In the genomic region with DNA sequence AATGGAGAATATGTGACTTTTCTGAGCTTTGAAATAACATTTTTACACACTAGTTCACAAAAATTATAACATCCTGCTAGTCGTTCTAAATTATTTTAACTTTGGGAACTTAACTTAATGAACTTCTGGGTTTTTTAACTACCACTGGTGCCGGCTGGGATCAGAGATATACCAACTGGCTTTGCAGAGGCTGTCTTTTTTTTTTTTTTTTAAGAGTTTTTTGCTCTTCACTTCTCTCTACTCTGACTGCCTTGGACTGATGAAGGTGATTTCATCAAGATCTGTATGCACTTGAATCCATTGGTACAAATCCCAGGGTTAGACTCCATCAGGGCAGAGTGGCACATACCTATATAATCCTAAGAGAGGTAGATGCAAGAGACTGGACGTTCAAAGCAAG, we compare ENCODE assay signal across 23 mouse cellular contexts. TPM values are rescaled to one million over a fixed set of nuclear protein-coding genes. Genes with fewer than 3 reads are reported as not detected.
DNase-seq lines count a peak whose midpoint lies in the region; ATAC-seq and TF ChIP-seq lines count a peak whose summit lies in the region.
"Had no signal": no experiment of that assay in that cellular context is flagged by ENCODE, and none has a peak within 500 bp of the region (broad histone marks: within the 10 kb centered on the region; RNA-seq: fewer than 3 reads in every experiment).

No protein-coding gene starts in this region.

- TF ChIP-seq CTCF in intestine, postnatal 0 days (IDR thresholded peaks at IDR 0.05; ENCODE audit: low read depth), result no peak
- TF ChIP-seq CTCF in CH12.LX (conservative IDR thresholded peaks at IDR 0.05 in 1 of 2, IDR thresholded peaks at IDR 0.05 in 1 of 2; ENCODE audit: low read depth in 2 of 2, low read length in 2 of 2) (no peak), MEL (IDR thresholded peaks at IDR 0.05 in 2 of 3, conservative IDR thresholded peaks at IDR 0.05 in 1 of 3; ENCODE audit: control insufficient read depth in 1 of 3, insufficient read depth in 1 of 3, low read depth in 2 of 3, low read length in 3 of 3, poor library complexity in 1 of 3, severe bottlenecking in 1 of 3) (no peak)

- no peak for TF ChIP-seq RAD21 in CH12.LX (IDR thresholded peaks at IDR 0.05; ENCODE audit: low read depth, low read length)
- TF ChIP-seq RAD21 in MEL (IDR thresholded peaks at IDR 0.05; ENCODE audit: low read depth, low read length), result no peak

- no peaks in the 10 kb centered on the region for H3K9me3 ChIP-seq in intestine, embryonic 14.5 days (ENCODE audit: control insufficient read depth, low read length)
- no peaks in the 10 kb centered on the region for H3K9me3 ChIP-seq in intestine, postnatal 0 days (ENCODE audit: control insufficient read depth)
- H3K9me3 ChIP-seq in CH12.LX (replicated peaks; ENCODE audit: low read length) (no peaks in the 10 kb centered on the region), MEL (replicated peaks; ENCODE audit: insufficient read depth, low read length) (no peaks in the 10 kb centered on the region)
- H3K9me3 ChIP-seq: embryonic facial prominence, embryonic 13.5 days; embryonic facial prominence, embryonic 15.5 days; forebrain, embryonic 10.5 days; forebrain, embryonic 12.5 days; G1E had no signal

- peaks cover 73% of the 10 kb centered on the region for H3K79me2 ChIP-seq in CH12.LX (replicated peaks; ENCODE audit: control insufficient read depth, extremely low read depth, insufficient read depth, poor library complexity, severe bottlenecking)
- H3K79me2 ChIP-seq in MEL (ENCODE audit: control insufficient read depth, insufficient read depth, low read length, poor library complexity), result peaks cover 75% of the 10 kb centered on the region

- H3K4me1 ChIP-seq in intestine, embryonic 14.5 days (replicated peaks; ENCODE audit: control insufficient read depth, insufficient read depth, low read length), result no peaks in the 10 kb centered on the region
- no peaks in the 10 kb centered on the region for H3K4me1 ChIP-seq in intestine, postnatal 0 days (replicated peaks; ENCODE audit: control insufficient read depth, insufficient read depth, low read length)
- H3K4me1 ChIP-seq in CH12.LX (ENCODE audit: control insufficient read depth in 1 of 2, insufficient read depth in 2 of 2) (peaks cover 14 to 76% of the 10 kb centered on the region in 2 experiments), MEL (ENCODE audit: control insufficient read depth in 1 of 2, insufficient read depth in 2 of 2, low read length in 2 of 2) (peaks cover 42 to 52% of the 10 kb centered on the region in 2 experiments)
- H3K4me1 ChIP-seq: embryonic facial prominence, embryonic 13.5 days; embryonic facial prominence, embryonic 15.5 days; forebrain, embryonic 10.5 days had no signal

- dilution Hi-C loops in CH12.LX (cut with MboI; ENCODE audit: extremely low pct_ligation_motif_present, extremely low pct_unique_long_range_greater_than_20kb, low sequenced_read_pairs), result no loop called here

- H3K27me3 ChIP-seq in intestine, embryonic 14.5 days (replicated peaks; ENCODE audit: control insufficient read depth, insufficient read depth, low read length), result no peaks in the 10 kb centered on the region
- H3K27me3 ChIP-seq in intestine, postnatal 0 days (replicated peaks; ENCODE audit: control insufficient read depth, insufficient read depth, low read length), result no peaks in the 10 kb centered on the region
- H3K27me3 ChIP-seq in CH12.LX (replicated peaks), result no peaks in the 10 kb centered on the region
- no peaks in the 10 kb centered on the region for H3K27me3 ChIP-seq in MEL (ENCODE audit: control insufficient read depth in 1 of 2, insufficient read depth in 2 of 2, low read length in 2 of 2)
- H3K27me3 ChIP-seq: embryonic facial prominence, embryonic 13.5 days; embryonic facial prominence, embryonic 15.5 days; forebrain, embryonic 12.5 days had no signal

- H3K9ac ChIP-seq in intestine, embryonic 14.5 days (ENCODE audit: low read length), result no peak overlapping the region
- no peak overlapping the region for H3K9ac ChIP-seq in intestine, postnatal 0 days (ENCODE audit: low read depth, low read length)
- H3K9ac ChIP-seq in CH12.LX (ENCODE audit: insufficient read depth, low read depth) (peak overlapping the region; percentile 43; the same call in 1 of the 2 replicates), MEL (ENCODE audit: control insufficient read depth, low read depth, low read length, poor library complexity, severe bottlenecking) (no peak overlapping the region; the same call in 1 of the 2 replicates)
- H3K9ac ChIP-seq: embryonic facial prominence, embryonic 13.5 days; embryonic facial prominence, embryonic 15.5 days; forebrain, embryonic 12.5 days had no signal

- in situ Hi-C loops in CH12.LX (cut with MboI; ENCODE audit: low pct_ligation_motif_present, low pct_unique_long_range_greater_than_20kb, low sequenced_read_pairs), result no loop called here

- no peak overlapping the region for H3K4me2 ChIP-seq in intestine, embryonic 14.5 days (ENCODE audit: low read length)
- no peak overlapping the region for H3K4me2 ChIP-seq in intestine, postnatal 0 days (replicated peaks; ENCODE audit: low read depth)
- peak overlapping the region; percentile 49 for H3K4me2 ChIP-seq in CH12.LX (ENCODE audit: insufficient read depth, low read depth, poor library complexity, severe bottlenecking)
- H3K4me2 ChIP-seq: embryonic facial prominence, embryonic 13.5 days; embryonic facial prominence, embryonic 15.5 days; forebrain, embryonic 12.5 days had no signal

- H3K4me3 ChIP-seq in intestine, embryonic 14.5 days (ENCODE audit: low read depth, low read length), result no peak overlapping the region
- H3K4me3 ChIP-seq in intestine, postnatal 0 days (ENCODE audit: low read depth, low read length), result no peak overlapping the region
- H3K4me3 ChIP-seq in CH12.LX (replicated peaks in 1 of 3; ENCODE audit: low read depth in 2 of 3, low read length in 2 of 3, poor library complexity in 1 of 3), result no peak overlapping the region
- H3K4me3 ChIP-seq in MEL (ENCODE audit: control insufficient read depth in 1 of 2, insufficient read depth in 1 of 2, low read depth in 2 of 2, low read length in 2 of 2), result no peak overlapping the region
- H3K4me3 ChIP-seq: embryonic facial prominence, embryonic 13.5 days; embryonic facial prominence, embryonic 15.5 days; erythroblast, embryonic 14.5 days; forebrain, embryonic 10.5 days; forebrain, embryonic 12.5 days had no signal

- TF ChIP-seq POLR2A in CH12.LX (IDR thresholded peaks at IDR 0.05; ENCODE audit: low read depth, low read length), result no peak
- TF ChIP-seq POLR2A in MEL (IDR thresholded peaks at IDR 0.05; ENCODE audit: control insufficient read depth in 1 of 2, insufficient read depth in 1 of 2, low read depth in 1 of 2, low read length in 2 of 2, poor library complexity in 1 of 2), result no peak

- TF ChIP-seq EP300 in CH12.LX (IDR thresholded peaks at IDR 0.05; ENCODE audit: low read length), result no peak
- TF ChIP-seq EP300 in MEL (IDR thresholded peaks at IDR 0.05; ENCODE audit: low read depth in 1 of 2, low read length in 2 of 2), result peak in 1 of 2 experiments; percentile 67; a peak in 2 of 4 replicates

- peaks cover 4% of the 10 kb centered on the region; the same call in 1 of the 2 replicates for H3K36me3 ChIP-seq in intestine, embryonic 14.5 days (ENCODE audit: control insufficient read depth, insufficient read depth, low read length)
- no peaks in the 10 kb centered on the region for H3K36me3 ChIP-seq in intestine, postnatal 0 days (ENCODE audit: control insufficient read depth, insufficient read depth)
- H3K36me3 ChIP-seq in CH12.LX (replicated peaks in 1 of 2; ENCODE audit: control insufficient read depth in 1 of 2, insufficient read depth in 1 of 2, low read length in 1 of 2) (peaks cover 0 to 12% of the 10 kb centered on the region in 2 experiments), MEL (ENCODE audit: control insufficient read depth in 1 of 2, insufficient read depth in 2 of 2, low read length in 2 of 2) (peaks cover 32 to 80% of the 10 kb centered on the region in 2 experiments)
- H3K36me3 ChIP-seq: embryonic facial prominence, embryonic 13.5 days; embryonic facial prominence, embryonic 15.5 days; forebrain, embryonic 10.5 days; forebrain, embryonic 12.5 days had no signal

- ATAC-seq in intestine, embryonic 14.5 days (replicated peaks; ENCODE audit: low FRiP score, low TSS enrichment, low read depth), result no peak
- ATAC-seq in intestine, postnatal 0 days, result no peak
- ATAC-seq: forebrain, embryonic 14.5 days; forebrain, embryonic 16.5 days had no signal

- 85% methylated on average over 3 of the region's 3 CpGs for whole genome bisulfite sequencing in intestine, embryonic 14.5 days
- 86% methylated on average over 3 of the region's 3 CpGs for WGBS in intestine, postnatal 0 days

- peak; percentile 38 for DNase-seq in intestine, embryonic 14.5 days (ENCODE audit: low spot score)
- no peak for DNase-seq in CH12.LX (ENCODE audit: extremely low read depth)
- DNase-seq in MEL (ENCODE audit: low read depth, low spot score), result no peak
- DNase-seq in layer of hippocampus, adult 11-12 months (ENCODE audit: low spot score), result no peak
- DNase-seq: adrenal gland, adult 2 months; adrenal gland, postnatal 10 days; adrenal gland, postnatal 25 days; cerebellum, adult 11 months; cerebellum, adult 18-20 months; cerebellum, adult 8-10 months; cerebellum, adult 9-11 months; cerebellum, postnatal 14 days; cerebellum, postnatal 36 days; embryo, embryonic 11 days had no signal

- H3K27ac ChIP-seq in intestine, embryonic 14.5 days (ENCODE audit: low read depth), result no peak overlapping the region
- no peak overlapping the region for H3K27ac ChIP-seq in intestine, postnatal 0 days (ENCODE audit: low read depth, low read length)
- H3K27ac ChIP-seq in CH12.LX (ENCODE audit: insufficient read depth, low read depth) (no peak overlapping the region), MEL (ENCODE audit: control insufficient read depth, low read depth, low read length) (peak overlapping the region; percentile 70)
- H3K27ac ChIP-seq: embryonic facial prominence, embryonic 13.5 days; embryonic facial prominence, embryonic 15.5 days; forebrain, embryonic 10.5 days; forebrain, embryonic 12.5 days had no signal

TF ChIP-seq in CH12.LX, 34 proteins besides CTCF, POLR2A, EP300 and RAD21:
- TF ChIP-seq ZNF384 (IDR thresholded peaks at IDR 0.05; ENCODE audit: low read depth, low read length) (peak; percentile 21; the same call in 1 of the 2 replicates), USF1 (IDR thresholded peaks at IDR 0.05; ENCODE audit: low read depth, low read length) (no peak)

TF ChIP-seq in MEL, 35 proteins besides CTCF, POLR2A, EP300 and RAD21 (continues in another document):
- no peak for TF ChIP-seq NELFE (IDR thresholded peaks at IDR 0.05; ENCODE audit: low read depth, low read length)
- no peak for TF ChIP-seq BHLHE40 (IDR thresholded peaks at IDR 0.05; ENCODE audit: borderline replicate concordance, low read depth, low read length)

RNA-seq across cellular contexts. Expression of a gene that starts 11.5 kb away (rescaled TPM):
- polyA plus RNA-seq in intestine, embryonic 14.5 days (2014; fragmentation: Nextera tagmentation; extraction: Ambion mirVana), result 39.6 and 41.3 TPM in 2 replicates
- 12.7 and 13.2 TPM in 2 replicates for polyA plus RNA-seq in intestine, postnatal 0 days (2015; fragmentation: Nextera tagmentation; extraction: Ambion mirVana)
- total RNA-seq in CH12.LX (2012; rRNA removed) (141 and 171 TPM in 2 replicates), CH12.LX (2014; rRNA removed) (34.7 and 40.4 TPM in 2 replicates), MEL (2012; rRNA removed) (195 and 197 TPM in 2 replicates)
- polyA plus RNA-seq in CH12.LX (2012; ENCODE audit: insufficient read length, low read depth) (45.2 and 50.8 TPM in 2 replicates), MEL (2012; ENCODE audit: insufficient read depth in 1 of 2, insufficient read length in 2 of 2, low read depth in 1 of 2, low replicate concordance in 2 of 2, missing spikeins in 1 of 2) (100 to 1,000 TPM in 1 of 2 experiments, 10 to 100 TPM in 1; 79.0 to 318 TPM)
